Comparison of ENCODE assay signal across 8 mouse cellular contexts in the genomic region with DNA sequence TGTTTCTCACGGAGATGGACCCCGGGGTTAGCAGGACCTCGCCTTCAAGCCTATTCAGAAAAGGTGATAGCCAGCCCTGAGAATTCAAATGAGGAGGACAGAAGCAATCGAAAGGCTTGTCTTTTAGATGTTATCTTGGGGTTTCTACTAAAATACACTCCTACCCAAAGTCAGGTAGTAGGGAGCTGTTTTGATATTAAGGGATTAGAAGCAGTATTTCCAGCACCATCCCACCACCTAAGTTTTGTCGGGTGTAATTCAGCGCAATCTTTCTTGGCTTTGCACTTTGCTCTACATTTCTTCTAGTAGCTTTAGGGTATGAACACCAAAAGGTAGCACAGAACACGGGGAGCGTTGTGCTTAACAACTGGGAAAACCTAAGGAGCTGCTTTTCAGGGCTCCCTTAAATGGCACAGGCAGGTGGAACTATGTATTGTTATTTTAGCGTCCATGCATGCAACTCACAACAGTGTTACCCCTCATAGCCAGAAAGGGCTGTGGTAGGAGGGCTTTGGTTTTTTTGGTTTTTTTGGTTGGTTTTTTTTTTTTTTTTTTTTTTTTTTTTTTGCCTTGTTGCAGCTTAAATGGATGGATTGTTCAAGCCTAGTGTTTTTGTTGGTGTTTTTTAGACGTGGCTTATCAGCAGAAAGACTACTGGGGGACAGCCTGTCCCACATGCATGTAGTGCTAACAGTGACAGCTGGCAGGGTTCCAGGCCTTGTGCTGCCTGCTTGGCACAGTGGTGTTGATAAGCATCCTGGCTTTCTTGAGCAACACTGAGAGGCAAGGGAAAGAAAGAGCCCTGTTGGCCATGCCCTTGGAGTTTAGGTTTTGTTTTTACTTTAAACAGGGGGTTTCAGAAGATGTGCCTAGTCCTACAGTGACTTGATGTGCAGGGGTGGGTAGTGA. TPM values are rescaled to one million over a fixed set of nuclear protein-coding genes. Genes with fewer than 3 reads are reported as not detected.
DNase-seq lines count a peak whose midpoint lies in the region; ATAC-seq lines count a peak whose summit lies in the region.

No protein-coding gene starts in this region.

- H3K27me3 ChIP-seq in heart, embryonic 13.5 days (replicated peaks) = no peaks in the 10 kb centered on the region; the same call in 1 of the 2 replicates
- H3K27me3 ChIP-seq in midbrain, embryonic 14.5 days (ENCODE audit: control insufficient read depth, insufficient read depth, low read length) = no peaks in the 10 kb centered on the region

- H3K9me3 ChIP-seq in heart, embryonic 13.5 days = peaks cover 6% of the 10 kb centered on the region
- H3K9me3 ChIP-seq in midbrain, embryonic 14.5 days (ENCODE audit: control insufficient read depth, low read length) = no peaks in the 10 kb centered on the region; the same call in 1 of the 2 replicates

- H3K27ac ChIP-seq in heart, embryonic 13.5 days (replicated peaks) = peak overlapping the region; percentile 92
- H3K27ac ChIP-seq in midbrain, embryonic 14.5 days (replicated peaks; ENCODE audit: low read depth, low read length) = peak overlapping the region; percentile 98

- ATAC-seq in heart, embryonic 13.5 days (ENCODE audit: extremely low read depth, insufficient number of reproducible peaks, low FRiP score, low TSS enrichment) = no peak
- ATAC-seq in midbrain, embryonic 14.5 days (ENCODE audit: low FRiP score, low TSS enrichment) = no peak

- H3K4me2 ChIP-seq in heart, embryonic 13.5 days = peak overlapping the region; percentile 85
- peak overlapping the region; percentile 95 for H3K4me2 ChIP-seq in midbrain, embryonic 14.5 days (ENCODE audit: low read length)

- H3K9ac ChIP-seq in heart, embryonic 13.5 days = peak overlapping the region; percentile 85
- peak overlapping the region; percentile 76 for H3K9ac ChIP-seq in midbrain, embryonic 14.5 days (replicated peaks; ENCODE audit: low read length)

- WGBS in heart, embryonic 13.5 days = 19% methylated on average over 10 of the region's 10 CpGs
- 17% methylated on average over 10 of the region's 10 CpGs for WGBS in midbrain, embryonic 14.5 days

- DNase-seq in right cerebral cortex, postnatal 4 days = peak; percentile 67
- no peak for DNase-seq in right cerebral cortex, postnatal 36 days (ENCODE audit: low spot score in 2 of 2)
- peak; percentile 68 for DNase-seq in c-Kit-positive CD71-positive TER-119-negative erythroid progenitor cells, embryonic 14.5 days (ENCODE audit: low read depth)
- peak; percentile 65 to 70 for DNase-seq in kidney, postnatal 4 days
- DNase-seq in midbrain, embryonic 14.5 days = peak; percentile 69
- no peak for DNase-seq in thymus, postnatal 36 days
- no peak for DNase-seq in thymus, postnatal 25 days

- H3K4me1 ChIP-seq in heart, embryonic 13.5 days = peaks cover 26% of the 10 kb centered on the region
- peaks cover 24% of the 10 kb centered on the region for H3K4me1 ChIP-seq in midbrain, embryonic 14.5 days (ENCODE audit: control insufficient read depth, insufficient read depth, low read length)

- H3K36me3 ChIP-seq in heart, embryonic 13.5 days = peaks cover 26% of the 10 kb centered on the region
- peaks cover 28% of the 10 kb centered on the region for H3K36me3 ChIP-seq in midbrain, embryonic 14.5 days (ENCODE audit: control insufficient read depth, insufficient read depth, low read length)

- H3K4me3 ChIP-seq in heart, embryonic 13.5 days = peak overlapping the region; percentile 76
- H3K4me3 ChIP-seq in midbrain, embryonic 14.5 days (replicated peaks; ENCODE audit: low read depth, low read length) = peak overlapping the region; percentile 81

RNA-seq across cellular contexts. Expression of a gene that starts 1.1 kb away (rescaled TPM):
- 14.9 and 15.8 TPM in 2 replicates for polyA plus RNA-seq in heart, embryonic 13.5 days (2015; fragmentation: Nextera tagmentation; extraction: Ambion mirVana)
- polyA plus RNA-seq in midbrain, embryonic 14.5 days (2014; fragmentation: Nextera tagmentation; extraction: Ambion mirVana) = 52.6 and 56.1 TPM in 2 replicates

RNA-seq across cellular contexts. Expression of a gene that starts 15.4 kb away (rescaled TPM):
- polyA plus RNA-seq in heart, embryonic 13.5 days (2015; fragmentation: Nextera tagmentation; extraction: Ambion mirVana) = 0.14 and 0.48 TPM in 2 replicates
- 0.16 and 1.3 TPM in 2 replicates for polyA plus RNA-seq in midbrain, embryonic 14.5 days (2014; fragmentation: Nextera tagmentation; extraction: Ambion mirVana)

RNA-seq across cellular contexts. Expression of a gene that starts 24.7 kb away (rescaled TPM):
- polyA plus RNA-seq in heart, embryonic 13.5 days (2015; fragmentation: Nextera tagmentation; extraction: Ambion mirVana) = 30.9 and 31.0 TPM in 2 replicates
- 26.8 and 34.9 TPM in 2 replicates for polyA plus RNA-seq in midbrain, embryonic 14.5 days (2014; fragmentation: Nextera tagmentation; extraction: Ambion mirVana)

RNA-seq across cellular contexts. Expression of a gene that starts 28.5 kb away (rescaled TPM):
- polyA plus RNA-seq in heart, embryonic 13.5 days (2015; fragmentation: Nextera tagmentation; extraction: Ambion mirVana) = 9.8 and 12.8 TPM in 2 replicates
- polyA plus RNA-seq in midbrain, embryonic 14.5 days (2014; fragmentation: Nextera tagmentation; extraction: Ambion mirVana) = 14.2 and 14.4 TPM in 2 replicates

RNA-seq across cellular contexts. Expression of a gene that starts 32.6 kb away (rescaled TPM):
- 0.12 and 0.17 TPM in 2 replicates for polyA plus RNA-seq in heart, embryonic 13.5 days (2015; fragmentation: Nextera tagmentation; extraction: Ambion mirVana)
- 1.6 and 2.6 TPM in 2 replicates for polyA plus RNA-seq in midbrain, embryonic 14.5 days (2014; fragmentation: Nextera tagmentation; extraction: Ambion mirVana)

Comparison
In these comparisons a context has a peak if more than half of its experiments do, and no peak if none do; other contexts are left out.
1. DNase-seq: peak in right cerebral cortex, postnatal 4 days (single experiment), c-Kit-positive CD71-positive TER-119-negative erythroid progenitor cells, embryonic 14.5 days (single experiment), kidney, postnatal 4 days (2 of 2) and midbrain, embryonic 14.5 days (single experiment); none in right cerebral cortex, postnatal 36 days (0 of 2), thymus, postnatal 36 days (0 of 2) and thymus, postnatal 25 days (single experiment).